In genomic region chr17:24548435-24548834, GRCm38 (mm10) we compare ENCODE assay signal across 9 mouse cellular contexts. TPM values are rescaled to one million over a fixed set of nuclear protein-coding genes. Genes with fewer than 3 reads are reported as not detected.
DNase-seq lines count a peak whose midpoint lies in the region; ATAC-seq and TF ChIP-seq lines count a peak whose summit lies in the region.
"Had no signal": no experiment of that assay in that cellular context is flagged by ENCODE, and none has a peak within 500 bp of the region (broad histone marks: within the 10 kb centered on the region; RNA-seq: fewer than 3 reads in every experiment).

No protein-coding gene starts in this region.

- peaks cover 42% of the 10 kb centered on the region for H3K4me1 ChIP-seq in embryonic facial prominence, embryonic 10.5 days
- peaks cover 19% of the 10 kb centered on the region for H3K4me1 ChIP-seq in intestine, embryonic 15.5 days (replicated peaks)
- H3K4me1 ChIP-seq in lung, postnatal 0 days (ENCODE audit: insufficient read depth, low read depth, low read length): 0 out of 2 replicates have a peak, but pooled peaks cover 3% of the 10 kb centered on the region

- no peaks in the 10 kb centered on the region for H3K9me3 ChIP-seq in embryonic facial prominence, embryonic 10.5 days
- H3K9me3 ChIP-seq in intestine, embryonic 15.5 days: no peaks in the 10 kb centered on the region
- no peaks in the 10 kb centered on the region for H3K9me3 ChIP-seq in lung, postnatal 0 days (ENCODE audit: low read length)

- no peak for TF ChIP-seq EP300 in lung, postnatal 0 days (IDR thresholded peaks at IDR 0.05)

- WGBS in embryonic facial prominence, embryonic 10.5 days: 42% methylated on average over 9 of the region's 9 CpGs
- WGBS in intestine, embryonic 15.5 days: 30% methylated on average over 9 of the region's 9 CpGs
- 13% methylated on average over 9 of the region's 9 CpGs for WGBS in lung, postnatal 0 days

- H3K4me2 ChIP-seq in intestine, embryonic 15.5 days (replicated peaks): peak overlapping the region; percentile 83
- peak overlapping the region; percentile 72 for H3K4me2 ChIP-seq in lung, postnatal 0 days (replicated peaks; ENCODE audit: low read depth, low read length)

- no peak for ATAC-seq in intestine, embryonic 15.5 days
- no peak for ATAC-seq in lung, postnatal 0 days

- H3K9ac ChIP-seq in intestine, embryonic 15.5 days: no peak overlapping the region
- H3K9ac ChIP-seq in lung, postnatal 0 days (replicated peaks; ENCODE audit: low read depth): 0 out of 2 replicates have a peak overlapping the region, but pooled peaks have one; percentile 9

- H3K27ac ChIP-seq in layer of hippocampus, adult 2 months: peak overlapping the region; percentile 91
- no peak overlapping the region for H3K27ac ChIP-seq in embryonic facial prominence, embryonic 10.5 days (replicated peaks)
- peak overlapping the region; percentile 11; the same call in 1 of the 2 replicates for H3K27ac ChIP-seq in intestine, embryonic 15.5 days
- peak overlapping the region; percentile 83 for H3K27ac ChIP-seq in lung, postnatal 0 days (ENCODE audit: low read length)

- H3K4me3 ChIP-seq in layer of hippocampus, adult 2 months: peak overlapping the region; percentile 57
- H3K4me3 ChIP-seq in embryonic facial prominence, embryonic 10.5 days: peak overlapping the region; percentile 93
- H3K4me3 ChIP-seq in intestine, embryonic 15.5 days (replicated peaks): peak overlapping the region; percentile 95
- peak overlapping the region; percentile 80 for H3K4me3 ChIP-seq in lung, postnatal 0 days (ENCODE audit: low read depth, low read length)

- H3K36me3 ChIP-seq in embryonic facial prominence, embryonic 10.5 days (replicated peaks): no peaks in the 10 kb centered on the region
- H3K36me3 ChIP-seq in intestine, embryonic 15.5 days: no peaks in the 10 kb centered on the region
- no peaks in the 10 kb centered on the region for H3K36me3 ChIP-seq in lung, postnatal 0 days (ENCODE audit: insufficient read depth, low read length)

- H3K27me3 ChIP-seq in embryonic facial prominence, embryonic 10.5 days (replicated peaks; ENCODE audit: low read depth, poor library complexity, severe bottlenecking): peaks cover 55% of the 10 kb centered on the region
- no peaks in the 10 kb centered on the region for H3K27me3 ChIP-seq in intestine, embryonic 15.5 days (replicated peaks)
- H3K27me3 ChIP-seq in lung, postnatal 0 days (replicated peaks; ENCODE audit: insufficient read depth, low read length): no peaks in the 10 kb centered on the region

- DNase-seq in layer of hippocampus, adult 2 months (ENCODE audit: low spot score in 2 of 2): no peak
- DNase-seq in layer of hippocampus, adult 18-20 months (ENCODE audit: low spot score in 2 of 2): no peak
- DNase-seq in embryonic facial prominence, embryonic 10.5 days (ENCODE audit: low spot score): no peak
- DNase-seq in lung, postnatal 0 days (ENCODE audit: low spot score): peak; percentile 54
- DNase-seq in ovary, postnatal 10 days (ENCODE audit: low spot score): no peak
- no peak for DNase-seq in gastrocnemius, postnatal 25 days
- no peak for DNase-seq in spleen, postnatal 4 days (ENCODE audit: low spot score in 2 of 2)

- TF ChIP-seq CTCF in layer of hippocampus, adult 2 months (conservative IDR thresholded peaks at IDR 0.05): no peak
- no peak for TF ChIP-seq CTCF in lung, postnatal 0 days (IDR thresholded peaks at IDR 0.05)

RNA-seq across cellular contexts. Expression of gene Pkd1, which starts 1.2 kb away (rescaled TPM):
- total RNA-seq in layer of hippocampus, adult 2 months (2021): 10 to 100 TPM; 87.0 to 93.3 TPM
- 10 to 100 TPM; 78.8 to 80.0 TPM for total RNA-seq in layer of hippocampus, adult 18-20 months (2021)
- 14.9 and 16.3 TPM in 2 replicates for polyA plus RNA-seq in embryonic facial prominence, embryonic 10.5 days (2016; fragmentation: Nextera tagmentation; extraction: Ambion mirVana)
- polyA plus RNA-seq in intestine, embryonic 15.5 days (2015; fragmentation: Nextera tagmentation; extraction: Ambion mirVana): 16.9 and 17.4 TPM in 2 replicates
- 26.3 and 27.4 TPM in 2 replicates for polyA plus RNA-seq in lung, postnatal 0 days (2015; fragmentation: Nextera tagmentation; extraction: Ambion mirVana)
- total RNA-seq in gastrocnemius, postnatal 25 days (2021): 10 to 100 TPM; 20.2 to 21.1 TPM

RNA-seq across cellular contexts. Expression of gene Rab26, which starts 14.4 kb away (rescaled TPM):
- 10 to 100 TPM; 78.2 to 82.2 TPM for total RNA-seq in layer of hippocampus, adult 2 months (2021)
- 10 to 100 TPM; 69.7 to 75.6 TPM for total RNA-seq in layer of hippocampus, adult 18-20 months (2021)
- 2.6 TPM in 2 replicates for polyA plus RNA-seq in embryonic facial prominence, embryonic 10.5 days (2016; fragmentation: Nextera tagmentation; extraction: Ambion mirVana)
- polyA plus RNA-seq in intestine, embryonic 15.5 days (2015; fragmentation: Nextera tagmentation; extraction: Ambion mirVana): 5.2 and 8.7 TPM in 2 replicates
- polyA plus RNA-seq in lung, postnatal 0 days (2015; fragmentation: Nextera tagmentation; extraction: Ambion mirVana): 1.2 and 1.3 TPM in 2 replicates
- under 1 TPM in 1 of 2 experiments, not detected in 1; 0.23 TPM for total RNA-seq in gastrocnemius, postnatal 25 days (2021)
- total RNA-seq: neutrophil, adult 5-6 weeks had no signal

RNA-seq across cellular contexts. Expression of gene Traf7, which starts 20.7 kb away (rescaled TPM):
- 10 to 100 TPM; 87.9 to 95.5 TPM for total RNA-seq in layer of hippocampus, adult 2 months (2021)
- 10 to 100 TPM; 79.3 to 84.6 TPM for total RNA-seq in layer of hippocampus, adult 18-20 months (2021)
- 116 and 121 TPM in 2 replicates for polyA plus RNA-seq in embryonic facial prominence, embryonic 10.5 days (2016; fragmentation: Nextera tagmentation; extraction: Ambion mirVana)
- polyA plus RNA-seq in intestine, embryonic 15.5 days (2015; fragmentation: Nextera tagmentation; extraction: Ambion mirVana): 81.6 and 89.3 TPM in 2 replicates
- polyA plus RNA-seq in lung, postnatal 0 days (2015; fragmentation: Nextera tagmentation; extraction: Ambion mirVana): 65.3 and 66.8 TPM in 2 replicates
- 10 to 100 TPM; 33.2 to 36.7 TPM for total RNA-seq in gastrocnemius, postnatal 25 days (2021)

Comparison
In these comparisons a context has a peak if more than half of its experiments do, and no peak if none do; other contexts are left out.
1. RNA of gene Rab26, which starts 14.4 kb away (total RNA-seq): 78.2 to 82.2 TPM in layer of hippocampus, adult 2 months and 69.7 to 75.6 TPM in layer of hippocampus, adult 18-20 months; 0.23 TPM in gastrocnemius, postnatal 25 days; every median in the first group is over 10 times any median in the second.
2. Peak in every context shown above with its lines, with median percentiles within 50 percentile points of each other: H3K4me3 ChIP-seq.